In genomic region chr3:146567884-146568530, GRCm38 (mm10) we compare ENCODE assay signal across 9 mouse cellular contexts. TPM values are rescaled to one million over a fixed set of nuclear protein-coding genes. Genes with fewer than 3 reads are reported as not detected.
DNase-seq lines count a peak whose midpoint lies in the region; ATAC-seq and TF ChIP-seq lines count a peak whose summit lies in the region.
"Had no signal": no experiment of that assay in that cellular context is flagged by ENCODE, and none has a peak within 500 bp of the region (broad histone marks: within the 10 kb centered on the region; RNA-seq: fewer than 3 reads in every experiment).

No protein-coding gene starts in this region.

- peak; percentile 76; the same call in 1 of the 2 replicates for ATAC-seq in intestine, postnatal 0 days
- peak; percentile 84 for ATAC-seq in stomach, embryonic 16.5 days (ENCODE audit: insufficient read depth, low FRiP score)
- no peak for ATAC-seq in monocyte, adult 5-6 weeks (replicated peaks; ENCODE audit: insufficient number of reproducible peaks, low FRiP score, low TSS enrichment, poor library complexity, severe bottlenecking)

- H3K27me3 ChIP-seq in intestine, postnatal 0 days (replicated peaks; ENCODE audit: control insufficient read depth, insufficient read depth, low read length): no peaks in the 10 kb centered on the region
- no peaks in the 10 kb centered on the region for H3K27me3 ChIP-seq in stomach, embryonic 16.5 days (ENCODE audit: control insufficient read depth, insufficient read depth, low read length)

- 56% methylated on average over 9 of the region's 9 CpGs for WGBS in intestine, postnatal 0 days
- 48% methylated on average over 9 of the region's 9 CpGs for WGBS in stomach, embryonic 16.5 days

- no peak for TF ChIP-seq CTCF in gastrocnemius, adult 2 months (IDR thresholded peaks at IDR 0.05)
- TF ChIP-seq CTCF in intestine, postnatal 0 days (IDR thresholded peaks at IDR 0.05; ENCODE audit: low read depth): no peak

- intact Hi-C loops in gastrocnemius, adult 2 months (cut with DNase I): loop anchor here (10.0 kb wide), 1 partner anchor 377 kb away; no protein-coding TSS in a partner anchor

- peak; percentile 25 for DNase-seq in gastrocnemius, adult 2 months
- DNase-seq in gastrocnemius, adult 8-10 months (ENCODE audit: low spot score in 2 of 2): no peak
- DNase-seq in testis, postnatal 14 days (ENCODE audit: low spot score): peak; percentile 12
- no peak for DNase-seq in testis, postnatal 10 days (ENCODE audit: low spot score)
- no peak for DNase-seq in embryo, embryonic 10.5 days (ENCODE audit: low spot score)

- H3K36me3 ChIP-seq in intestine, postnatal 0 days (ENCODE audit: control insufficient read depth, insufficient read depth): no peaks in the 10 kb centered on the region
- no peaks in the 10 kb centered on the region for H3K36me3 ChIP-seq in stomach, embryonic 16.5 days (ENCODE audit: control insufficient read depth, insufficient read depth, low read length)

- no peak overlapping the region for H3K9ac ChIP-seq in intestine, postnatal 0 days (ENCODE audit: low read depth, low read length)
- no peak overlapping the region for H3K9ac ChIP-seq in stomach, embryonic 16.5 days (ENCODE audit: low read length)

- H3K9me3 ChIP-seq in intestine, postnatal 0 days (ENCODE audit: control insufficient read depth): no peaks in the 10 kb centered on the region
- H3K9me3 ChIP-seq in stomach, embryonic 16.5 days (replicated peaks; ENCODE audit: control insufficient read depth, low read length): no peaks in the 10 kb centered on the region

- H3K4me3 ChIP-seq in gastrocnemius, adult 2 months: no peak overlapping the region
- H3K4me3 ChIP-seq in intestine, postnatal 0 days (ENCODE audit: low read depth, low read length): no peak overlapping the region
- no peak overlapping the region for H3K4me3 ChIP-seq in stomach, embryonic 16.5 days (replicated peaks; ENCODE audit: low read length)

- no peak overlapping the region for H3K4me2 ChIP-seq in intestine, postnatal 0 days (replicated peaks; ENCODE audit: low read depth)
- no peak overlapping the region for H3K4me2 ChIP-seq in stomach, embryonic 16.5 days (ENCODE audit: low read depth, low read length)

- no peaks in the 10 kb centered on the region for H3K4me1 ChIP-seq in intestine, postnatal 0 days (replicated peaks; ENCODE audit: control insufficient read depth, insufficient read depth, low read length)
- no peaks in the 10 kb centered on the region for H3K4me1 ChIP-seq in stomach, embryonic 16.5 days (ENCODE audit: control insufficient read depth, insufficient read depth, low read length)

- H3K27ac ChIP-seq in gastrocnemius, adult 2 months: no peak overlapping the region
- H3K27ac ChIP-seq in intestine, postnatal 0 days (ENCODE audit: low read depth, low read length): no peak overlapping the region
- H3K27ac ChIP-seq in stomach, embryonic 16.5 days (ENCODE audit: low read length): peak overlapping the region; percentile 7; the same call in 1 of the 2 replicates

RNA-seq across cellular contexts. Expression of gene Uox, which starts 2.2 kb away (rescaled TPM):
- not detected for total RNA-seq in gastrocnemius, adult 2 months (2021)
- under 1 TPM in 1 of 4 experiments, not detected in 3; 0.27 TPM for total RNA-seq in gastrocnemius, adult 8-10 months (2022)
- 0.10 TPM in 1 of 2 replicates, not detected in the other for polyA plus RNA-seq in intestine, postnatal 0 days (2015; fragmentation: Nextera tagmentation; extraction: Ambion mirVana)
- 1.7 and 3.4 TPM in 2 replicates for polyA plus RNA-seq in stomach, embryonic 16.5 days (2015; fragmentation: Nextera tagmentation; extraction: Ambion mirVana)
- total RNA-seq in monocyte, adult 5-6 weeks (2017): 0.64 TPM in 1 of 3 replicates, not detected in the others
- total RNA-seq: megakaryocyte-erythroid progenitor cell, adult 5-6 weeks had no signal

RNA-seq across cellular contexts. Expression of gene Rpf1, which starts 46.8 kb away (rescaled TPM):
- 10 to 100 TPM; 12.3 to 12.8 TPM for total RNA-seq in gastrocnemius, adult 2 months (2021)
- 10 to 100 TPM; 10.1 to 13.6 (median 11.7) TPM for total RNA-seq in gastrocnemius, adult 8-10 months (2022)
- 28.1 TPM in 2 replicates for polyA plus RNA-seq in intestine, postnatal 0 days (2015; fragmentation: Nextera tagmentation; extraction: Ambion mirVana)
- 42.3 and 45.0 TPM in 2 replicates for polyA plus RNA-seq in stomach, embryonic 16.5 days (2015; fragmentation: Nextera tagmentation; extraction: Ambion mirVana)
- 86.9 to 101 TPM (median 94.6 TPM) in 3 replicates for total RNA-seq in monocyte, adult 5-6 weeks (2017)

RNA-seq across cellular contexts. Expression of gene Dnase2b, which starts 47.4 kb away (rescaled TPM):
- total RNA-seq in gastrocnemius, adult 2 months (2021): under 1 TPM in 1 of 2 experiments, not detected in 1; 0.14 TPM
- total RNA-seq in gastrocnemius, adult 8-10 months (2022): under 1 TPM in 1 of 4 experiments, not detected in 3; 0.11 TPM
- not detected in 2 replicates for polyA plus RNA-seq in intestine, postnatal 0 days (2015; fragmentation: Nextera tagmentation; extraction: Ambion mirVana)
- polyA plus RNA-seq in stomach, embryonic 16.5 days (2015; fragmentation: Nextera tagmentation; extraction: Ambion mirVana): 0.28 and 0.31 TPM in 2 replicates
- total RNA-seq in monocyte, adult 5-6 weeks (2017): 0.39 to 4.6 TPM (median 0.48 TPM) in 3 replicates
- total RNA-seq: megakaryocyte-erythroid progenitor cell, adult 5-6 weeks had no signal

Comparison
In these comparisons a context has a peak if more than half of its experiments do, and no peak if none do; other contexts are left out.
1. DNase-seq: peak in gastrocnemius, adult 2 months (single experiment) and testis, postnatal 14 days (single experiment); none in gastrocnemius, adult 8-10 months (0 of 2), testis, postnatal 10 days (single experiment) and embryo, embryonic 10.5 days (single experiment).